Mouse (Mus musculus): ENCODE data around the gene Pcsk5.
"Not testable (repeated sequence)": the region's sequence is repeated elsewhere in the genome, so short reads cannot be mapped to it uniquely, and the experiment has no call there.

Pcsk5 gene

DNA sequence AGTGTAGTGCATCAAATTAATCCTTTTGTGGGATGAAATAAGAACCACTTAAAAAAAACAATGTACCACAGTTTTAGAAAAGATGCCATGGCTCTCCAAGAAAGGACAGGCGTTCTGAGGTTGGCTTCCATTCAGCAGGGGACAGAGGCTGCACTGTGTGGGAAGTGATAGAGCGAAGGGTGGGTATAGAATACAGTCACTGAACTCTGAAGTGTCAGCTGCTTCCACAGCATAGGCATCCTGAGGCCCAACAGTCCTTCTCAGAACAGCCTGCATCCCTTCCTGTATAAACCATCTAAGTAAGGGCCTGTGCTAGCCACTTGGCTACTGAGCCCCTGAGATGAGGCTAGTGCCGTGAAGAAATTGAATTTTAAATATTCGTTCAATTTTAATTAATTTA is 271.3 kb downstream of the Pcsk5 start:
- no peak for DNase-seq

DNA sequence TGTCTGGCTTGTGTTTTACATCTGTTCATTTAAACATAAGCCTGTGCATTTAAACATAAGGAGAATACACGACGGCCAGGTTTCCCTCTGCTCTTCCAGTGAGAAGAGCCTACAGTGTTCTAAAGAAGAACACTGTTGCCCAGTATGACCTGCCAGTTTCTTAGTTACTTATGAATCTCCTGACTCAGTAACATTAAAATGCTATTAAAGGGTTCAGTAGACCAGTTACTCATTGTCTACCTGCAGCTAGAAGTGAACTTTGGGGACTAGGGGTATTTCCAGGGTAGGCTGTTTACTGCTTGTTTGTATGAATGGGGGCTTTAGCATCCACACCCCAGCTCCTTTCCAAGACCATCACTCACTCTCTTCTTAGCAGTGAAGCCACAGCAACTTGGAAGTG is 278.7 kb downstream of the Pcsk5 start:
- DNase-seq = no peak

DNA sequence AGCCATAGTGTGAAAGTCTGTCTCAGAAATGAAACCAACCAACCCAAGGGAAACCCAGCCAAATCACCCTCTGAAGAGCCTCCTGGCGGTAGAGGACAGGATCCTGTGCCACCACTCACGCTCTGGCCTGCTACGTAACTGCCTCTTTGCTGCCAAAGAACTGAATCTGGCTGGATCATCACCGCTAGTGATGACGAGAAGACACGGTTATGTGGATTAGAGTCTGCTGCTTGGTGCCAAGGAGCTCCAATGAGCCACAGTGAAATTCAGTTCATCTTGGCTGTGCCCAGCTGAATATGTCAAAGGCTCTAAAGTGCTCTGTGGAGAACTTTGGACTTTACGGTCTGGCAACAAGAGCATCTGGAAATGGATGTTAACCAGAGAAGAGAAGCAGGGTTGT is 282.3 kb downstream of the Pcsk5 start:
- DNase-seq = no peak

DNA sequence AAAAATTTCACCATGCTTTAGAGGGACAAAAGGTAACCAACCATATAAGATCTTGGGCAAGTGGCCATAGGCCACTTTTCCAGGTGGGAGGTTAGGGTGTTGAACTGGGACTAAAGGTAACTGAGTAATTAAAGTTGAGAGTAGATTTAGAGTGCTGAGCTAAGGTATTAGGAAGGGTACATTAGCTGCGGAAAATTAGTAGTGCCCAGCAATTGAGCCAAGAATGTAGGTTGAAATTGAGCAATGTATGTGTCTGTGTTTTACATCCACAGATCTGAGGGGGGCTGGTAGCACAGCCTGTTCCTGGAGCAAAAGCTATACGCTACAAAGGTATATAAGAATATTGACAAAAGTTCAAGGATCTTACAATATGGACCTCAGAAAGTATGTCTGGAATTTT is 282.9 kb downstream of the Pcsk5 start:
- DNase-seq = no peak

DNA sequence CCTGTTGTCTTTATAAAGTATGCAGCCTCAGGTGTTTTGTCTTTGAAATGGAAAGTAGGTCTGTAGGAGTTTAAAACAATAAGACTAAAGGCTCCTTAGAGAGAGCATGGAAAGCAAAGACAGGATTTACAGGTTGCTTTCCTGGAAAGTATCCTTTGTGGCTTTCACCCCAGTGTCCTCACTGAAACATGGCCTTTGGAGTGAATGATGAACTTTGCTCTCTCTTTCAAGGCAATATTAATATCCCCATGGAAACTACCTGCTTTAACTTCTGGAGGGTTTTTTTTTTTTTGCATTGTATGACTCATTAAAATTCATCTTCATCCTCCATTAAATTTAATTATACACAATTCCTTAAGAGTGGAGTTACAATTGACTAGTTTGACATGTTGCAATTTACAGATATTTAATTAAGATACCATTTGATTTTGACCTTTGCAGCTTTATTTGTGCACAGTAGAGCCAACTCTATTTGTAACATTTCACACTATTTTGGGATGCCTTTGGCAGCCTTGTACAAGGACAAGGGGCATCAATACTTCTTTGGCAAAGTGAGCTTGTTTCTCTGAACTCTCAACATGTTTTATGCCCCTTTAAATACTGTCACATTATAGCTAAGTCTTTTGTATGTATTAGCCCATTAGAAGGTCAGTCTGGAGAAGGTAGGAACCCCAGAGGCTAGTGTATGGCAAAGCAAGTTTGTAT is 283.9 kb downstream of the Pcsk5 start:
- no peak for DNase-seq

DNA sequence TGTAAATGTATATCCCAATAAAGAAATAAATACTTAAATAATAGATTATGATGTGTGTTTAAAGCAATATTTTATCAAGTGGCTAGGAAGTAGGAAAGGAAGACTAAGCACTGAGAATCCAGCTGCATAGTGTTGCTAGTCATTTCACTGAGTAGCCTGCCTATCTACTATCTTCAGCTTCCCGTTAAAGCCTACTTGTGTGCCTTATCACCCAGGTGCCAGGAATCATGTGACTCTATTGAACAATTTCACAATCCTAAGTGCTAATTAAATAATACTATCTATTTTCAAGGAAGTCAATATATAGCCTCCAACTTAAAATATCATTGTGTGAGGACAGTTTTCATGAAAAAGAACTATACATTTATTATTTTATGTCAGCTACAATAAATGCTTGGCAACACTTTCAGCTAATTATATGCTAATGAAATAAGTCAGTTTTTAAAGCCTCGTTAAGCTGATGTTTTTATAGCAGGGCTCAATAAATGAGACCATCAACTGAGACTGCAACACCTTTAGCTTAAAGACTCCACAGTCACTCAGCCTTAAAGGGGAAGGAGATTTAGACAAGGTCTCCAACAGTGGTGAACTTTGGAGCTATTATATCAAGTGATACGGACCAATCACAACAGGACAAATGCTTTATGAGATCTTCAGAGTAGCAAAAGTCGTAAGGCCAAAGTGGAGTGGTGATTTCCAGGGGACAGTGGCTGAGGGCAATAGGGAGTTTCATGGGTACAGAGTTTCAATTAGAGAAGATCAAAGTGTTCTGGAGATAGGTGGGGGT is 308.5 kb downstream of the Pcsk5 start:
- DNase-seq = no peak

DNA sequence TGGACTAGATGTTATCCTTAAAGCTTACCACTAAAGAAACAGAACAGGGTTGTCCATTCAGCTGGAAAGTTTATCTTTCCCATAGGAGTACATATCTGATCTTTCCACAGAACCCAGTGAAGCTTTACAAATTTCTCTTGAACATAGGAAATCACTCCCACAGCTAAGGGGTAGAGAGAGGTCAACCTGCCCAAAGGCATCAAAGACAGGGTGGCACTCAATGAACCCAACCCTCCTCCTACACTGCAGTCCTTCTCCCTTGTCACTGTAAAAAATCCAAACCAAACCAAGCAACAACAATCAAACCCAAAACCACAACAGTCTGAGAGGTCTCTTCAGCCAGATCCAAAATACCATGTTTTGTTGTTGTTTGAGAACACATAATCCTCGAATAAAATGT is 311.9 kb downstream of the Pcsk5 start:
- no peak for DNase-seq

DNA sequence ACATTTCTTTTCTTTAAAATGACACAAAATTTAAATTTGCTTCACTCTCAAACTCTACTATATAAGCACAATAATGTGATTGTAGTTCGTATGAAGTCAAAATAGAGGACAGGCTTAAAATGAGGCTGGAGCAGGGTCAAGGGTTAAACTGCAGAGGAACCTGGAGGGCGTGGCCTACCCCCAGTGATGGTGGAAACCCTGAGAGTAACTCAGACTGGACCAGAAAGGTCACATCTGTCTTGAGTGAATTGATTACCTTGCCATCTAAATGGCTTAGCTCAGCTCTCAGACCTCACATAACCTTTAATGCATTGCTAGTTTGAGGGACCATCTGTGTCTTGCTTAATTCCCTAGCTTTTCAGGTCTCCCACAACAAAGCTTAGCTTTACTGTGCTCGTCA is 323.0 kb downstream of the Pcsk5 start:
- DNase-seq = no peak

DNA sequence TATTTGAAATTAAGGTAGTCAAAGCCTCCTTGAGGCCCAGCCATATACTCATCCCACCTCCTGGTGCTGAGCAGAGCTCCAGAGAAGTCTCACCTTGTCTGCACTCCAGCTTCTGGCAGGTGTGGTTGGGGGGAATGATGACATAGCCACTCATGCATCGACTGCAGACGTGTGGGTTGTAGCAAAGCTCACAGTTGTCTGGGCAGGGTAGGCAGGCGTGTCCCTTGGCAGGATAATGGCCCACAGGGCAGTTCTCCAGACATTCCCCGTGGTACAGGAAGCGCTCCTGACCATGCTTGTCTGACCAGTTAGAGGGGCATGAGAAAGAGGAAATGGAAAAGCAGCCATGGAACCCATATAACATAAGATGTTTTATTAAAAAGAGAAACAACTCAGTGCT is 326.1 kb downstream of the Pcsk5 start:
- DNase-seq = no peak

DNA sequence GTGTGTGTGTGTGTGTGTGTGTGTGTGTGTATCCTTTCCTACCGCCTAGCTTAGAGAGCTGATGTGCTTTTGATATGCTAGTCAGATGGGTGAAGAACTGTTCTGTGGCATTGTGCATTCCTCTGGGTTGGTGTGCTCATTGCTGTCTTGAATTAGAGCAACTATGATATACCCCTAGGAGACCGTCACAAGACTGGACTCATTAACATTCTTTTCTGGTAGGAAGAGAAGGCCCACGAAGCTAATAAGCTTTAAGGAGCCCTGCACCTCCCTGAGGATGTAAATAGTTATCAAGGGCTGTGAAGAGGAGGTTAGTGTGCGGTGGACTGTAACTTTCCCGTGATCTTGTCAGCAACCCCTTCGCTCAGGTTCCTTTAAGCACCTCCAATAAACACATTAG is 333.2 kb downstream of the Pcsk5 start:
- no peak for DNase-seq

DNA sequence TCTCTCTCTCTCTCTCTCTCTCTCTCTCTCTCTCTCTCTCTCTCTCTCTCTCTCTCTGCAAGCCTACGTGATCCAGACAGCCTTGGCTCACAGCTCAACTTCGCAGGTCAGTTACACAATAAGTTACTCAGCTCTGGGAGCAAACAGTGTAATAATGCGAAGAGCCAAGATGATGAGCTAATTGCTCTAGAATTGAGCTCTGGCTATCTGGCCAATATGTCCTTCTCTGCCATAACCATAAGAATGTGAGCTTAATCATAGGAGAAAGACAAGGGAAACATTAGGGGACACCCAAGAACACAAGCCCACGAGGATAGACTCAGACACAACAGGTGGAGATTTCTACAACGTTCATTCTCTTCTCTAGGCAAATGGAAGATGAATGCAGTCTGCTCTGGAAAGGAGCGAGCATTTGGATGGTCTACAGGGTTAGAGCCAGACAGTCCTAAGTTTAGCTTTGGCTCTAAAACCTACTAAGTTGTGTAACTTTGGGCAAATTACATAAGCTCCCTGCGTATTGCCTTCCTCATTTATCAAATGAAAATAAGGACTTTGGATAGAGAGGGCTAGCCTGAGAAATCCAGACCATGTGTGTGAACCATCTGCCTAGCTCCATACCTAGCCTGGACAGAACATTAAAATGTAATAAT is 338.7 kb downstream of the Pcsk5 start:
- no peak for DNase-seq

DNA sequence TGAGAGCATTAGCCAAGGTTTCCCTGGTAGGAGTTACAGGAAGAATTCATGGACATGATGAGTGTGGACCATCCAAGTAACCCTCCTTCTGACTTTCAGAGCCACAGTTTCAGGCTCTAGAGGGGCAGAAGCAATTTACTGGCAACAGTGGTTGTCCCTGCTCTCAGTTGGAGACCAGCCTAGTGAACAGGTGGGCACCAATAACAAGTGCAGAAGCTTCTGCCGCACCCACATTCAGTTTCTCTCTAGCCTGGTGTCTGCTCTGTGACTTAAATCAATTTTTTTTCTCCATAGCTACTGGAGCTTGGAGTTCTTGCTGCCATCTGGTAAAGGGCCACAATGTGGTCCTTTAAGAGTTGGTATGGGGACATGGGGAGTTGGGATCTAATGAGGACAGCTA is 341.3 kb downstream of the Pcsk5 start:
- no peak for DNase-seq

DNA sequence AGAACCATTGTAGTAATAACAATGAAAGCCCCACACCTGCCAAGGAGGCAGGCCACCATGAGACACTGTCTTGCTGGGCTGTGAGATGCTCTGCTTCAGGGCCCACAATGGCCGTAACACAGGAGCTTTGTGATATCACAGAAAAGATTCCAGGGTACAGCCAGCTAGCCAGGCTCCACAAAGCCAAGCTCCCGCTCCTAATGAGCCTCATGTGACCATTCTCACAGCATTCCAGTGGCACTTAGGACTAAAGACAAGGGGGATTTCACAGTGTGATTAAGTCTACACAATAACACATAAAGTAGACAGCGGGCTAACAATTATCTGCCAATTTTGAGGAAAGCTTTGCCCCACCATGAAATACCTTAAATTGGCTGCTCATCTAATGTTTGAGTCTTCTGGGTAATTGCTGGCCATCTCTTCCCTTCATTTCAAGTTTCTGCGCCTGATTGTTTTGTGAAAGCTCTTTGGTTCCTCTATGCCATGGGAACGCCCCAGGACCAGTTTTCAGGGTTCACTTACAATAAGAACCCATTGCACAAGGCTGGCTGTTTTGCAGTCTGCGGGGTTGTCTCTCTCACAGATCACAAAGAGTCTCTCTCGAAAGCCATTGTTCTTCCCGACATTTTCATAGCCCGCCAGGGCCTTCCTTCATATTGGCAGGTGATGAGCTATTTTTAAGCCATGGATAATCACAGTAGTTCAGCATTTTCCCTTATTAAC is 345.4 kb downstream of the Pcsk5 start:
- no peak for DNase-seq

DNA sequence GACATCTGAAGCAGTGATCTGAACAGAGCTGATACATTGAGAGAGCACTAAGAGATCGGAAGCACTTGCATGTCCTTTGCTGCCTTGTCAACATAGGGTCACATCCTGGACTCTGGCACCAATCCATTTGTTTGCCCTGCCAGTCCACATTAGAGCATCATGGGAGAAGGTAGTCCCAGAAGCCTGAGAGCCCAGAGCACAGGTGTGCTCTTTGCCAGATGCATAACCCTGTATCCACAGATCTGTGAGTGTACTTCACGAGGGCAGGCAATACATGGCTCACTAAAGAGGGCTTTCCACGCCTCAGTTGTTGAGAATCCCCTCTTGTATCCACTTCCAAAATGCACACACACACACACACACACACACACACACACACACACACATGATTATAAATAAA is 346.1 kb downstream of the Pcsk5 start:
- no peak for DNase-seq

DNA sequence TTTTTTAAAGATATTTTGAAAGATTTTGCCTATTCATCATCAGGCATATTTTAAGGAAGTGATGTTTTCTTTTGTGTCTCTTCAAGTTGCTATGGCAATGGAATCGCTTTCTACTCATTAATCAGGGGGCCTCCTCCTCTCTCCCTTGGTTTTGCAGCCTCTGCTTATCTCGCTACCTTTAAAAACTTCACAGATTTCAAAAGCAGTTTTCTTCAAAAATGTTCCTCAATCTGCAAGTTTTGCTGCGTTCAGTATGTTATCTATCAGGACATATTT is 347.6 kb downstream of the Pcsk5 start:
- no peak for DNase-seq

DNA sequence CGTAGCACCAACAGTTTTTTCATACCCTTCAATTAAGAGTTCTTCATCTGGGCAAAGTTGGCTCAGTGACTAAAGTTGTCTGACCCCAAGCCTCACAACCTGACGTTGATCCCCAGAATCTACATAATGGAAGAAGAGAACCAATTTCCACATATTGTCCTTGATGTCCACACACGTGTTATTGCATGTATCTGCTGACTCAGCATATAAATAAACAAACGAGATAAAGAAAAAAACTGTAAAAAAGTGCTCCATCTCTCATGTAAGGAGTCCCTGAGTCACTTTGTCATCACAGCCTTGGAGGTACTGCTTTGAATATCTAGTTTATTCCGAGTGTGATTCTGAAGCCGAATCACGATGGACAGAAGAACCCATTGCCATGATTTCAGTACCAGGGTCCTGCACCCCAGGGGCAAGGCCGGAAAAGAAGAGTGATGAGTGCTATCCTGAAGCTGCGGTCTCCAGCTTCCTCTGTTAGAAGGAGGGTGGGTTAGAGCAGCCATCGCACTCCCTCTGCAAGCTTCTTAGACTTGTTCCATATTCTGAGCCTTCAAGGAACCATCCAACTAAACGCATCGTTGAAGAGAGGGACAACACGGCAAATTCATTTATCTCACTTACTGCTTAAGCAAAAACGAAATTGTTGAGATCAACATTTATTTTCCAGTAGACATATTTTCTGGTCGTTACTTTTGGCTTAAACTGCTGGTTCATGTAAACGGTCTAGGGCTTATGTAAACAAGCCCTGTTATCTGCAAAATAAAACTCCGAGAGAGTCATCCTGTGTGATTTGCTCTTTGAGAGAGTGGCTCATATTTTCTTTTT is 348.2 kb downstream of the Pcsk5 start:
- DNase-seq = no peak

DNA sequence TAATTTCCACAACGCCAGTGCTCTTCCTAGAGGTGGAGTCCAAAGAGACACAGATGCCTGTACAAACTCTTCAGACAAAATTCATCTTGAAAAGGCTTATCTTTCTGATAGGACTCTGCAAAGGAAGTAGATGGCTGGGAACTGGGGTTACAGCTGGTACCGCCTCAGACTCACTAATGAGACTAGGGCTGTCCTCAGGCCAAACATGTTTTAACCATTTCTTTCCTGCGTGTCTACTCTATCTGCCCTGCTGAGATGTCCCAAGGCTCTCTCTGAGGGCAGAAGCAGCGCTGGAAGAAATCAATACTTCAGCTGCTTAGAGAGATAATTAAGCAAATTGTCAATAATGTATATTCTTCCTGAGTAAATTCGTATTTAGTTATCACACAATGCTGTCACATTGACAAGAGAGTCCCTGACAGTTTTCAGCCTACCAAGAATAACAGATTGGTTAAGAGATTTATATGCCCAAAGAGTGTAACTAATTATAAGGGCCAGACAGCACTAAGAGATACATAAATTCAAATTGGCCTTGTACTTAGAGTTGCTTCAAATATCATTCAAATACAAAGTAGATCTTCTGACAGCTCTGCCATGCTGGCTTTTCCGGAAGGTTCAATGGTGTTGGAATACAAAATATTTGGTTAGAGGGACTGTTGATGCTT is 355.2 kb downstream of the Pcsk5 start:
- DNase-seq = no peak

DNA sequence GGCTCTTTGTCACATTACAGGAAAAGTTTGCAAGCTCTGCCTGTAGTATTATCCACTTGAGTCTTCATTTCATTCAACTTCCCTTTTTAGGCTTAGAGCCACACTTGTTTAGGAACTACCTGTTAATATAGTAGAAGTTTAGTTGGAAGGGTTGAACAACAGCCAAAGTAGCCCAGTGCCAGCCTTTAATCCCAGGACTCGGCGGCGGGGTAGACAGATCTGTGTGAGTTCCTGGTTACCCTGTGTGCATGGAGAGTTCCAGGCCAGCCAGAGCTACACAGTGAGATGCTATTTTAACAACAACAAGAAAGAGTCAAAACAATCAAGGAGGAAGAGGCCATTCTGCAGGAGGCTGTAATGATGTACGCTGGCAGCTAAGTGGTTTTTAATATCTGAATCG is 358.0 kb downstream of the Pcsk5 start:
- no peak for DNase-seq

DNA sequence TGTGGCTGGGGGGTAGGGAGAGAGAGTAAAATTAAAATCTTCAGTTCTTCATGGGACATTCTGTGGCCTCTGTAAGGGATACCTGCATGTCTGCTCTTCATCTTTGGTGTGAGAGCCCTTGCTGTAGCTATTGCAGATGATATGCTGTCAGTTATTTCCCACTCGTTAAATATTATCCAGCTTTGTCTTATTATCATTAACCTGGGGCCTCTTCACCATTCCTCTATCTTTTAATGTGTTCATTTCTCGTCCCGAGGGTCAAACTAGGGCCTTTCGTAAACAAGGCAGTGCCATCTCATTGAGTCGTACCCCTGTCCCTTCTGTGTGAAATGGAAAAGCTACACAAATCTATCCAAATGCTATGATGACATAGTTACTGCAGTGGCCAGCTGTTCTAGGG is 361.4 kb downstream of the Pcsk5 start:
- no peak for DNase-seq

DNA sequence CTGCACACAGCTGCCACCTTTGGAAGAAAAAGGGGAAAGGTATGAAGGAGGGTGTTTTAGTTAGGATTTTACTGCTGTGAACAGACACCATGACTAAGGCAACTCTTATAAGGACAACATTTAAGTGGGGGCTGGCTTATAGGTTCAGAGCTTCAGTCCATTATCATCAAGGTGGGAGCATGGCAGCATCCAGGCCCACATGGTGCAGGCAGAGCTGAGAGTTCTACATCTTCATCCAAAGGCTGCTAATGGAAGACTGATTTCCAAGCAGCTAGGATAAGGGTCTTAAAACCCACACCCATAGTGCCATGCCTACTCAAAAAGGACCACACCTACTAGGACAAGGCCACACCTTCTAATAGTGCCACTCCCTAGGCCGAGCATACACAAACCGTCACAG is 364.3 kb downstream of the Pcsk5 start:
- not testable (repeated sequence) for DNase-seq

DNA sequence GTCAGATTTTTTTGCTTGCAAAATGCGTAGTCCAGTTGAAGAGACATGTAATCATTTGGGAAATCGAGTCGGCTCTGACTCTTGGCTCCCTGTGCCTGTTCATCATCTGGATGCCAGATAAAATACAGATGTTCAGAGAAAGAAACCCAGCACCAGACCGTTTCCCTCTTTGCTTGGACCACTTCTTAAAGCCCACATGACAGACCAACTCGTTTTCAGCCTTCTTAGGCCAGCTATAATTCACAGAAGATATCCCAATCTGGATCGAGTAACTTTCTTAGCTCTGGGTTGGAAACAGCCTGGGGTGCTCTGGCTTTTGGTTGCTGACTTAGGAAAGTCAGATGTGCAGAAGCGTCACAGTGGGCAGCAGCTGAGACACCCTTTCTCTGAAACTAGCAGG is 365.6 kb downstream of the Pcsk5 start:
- no peak for DNase-seq

DNA sequence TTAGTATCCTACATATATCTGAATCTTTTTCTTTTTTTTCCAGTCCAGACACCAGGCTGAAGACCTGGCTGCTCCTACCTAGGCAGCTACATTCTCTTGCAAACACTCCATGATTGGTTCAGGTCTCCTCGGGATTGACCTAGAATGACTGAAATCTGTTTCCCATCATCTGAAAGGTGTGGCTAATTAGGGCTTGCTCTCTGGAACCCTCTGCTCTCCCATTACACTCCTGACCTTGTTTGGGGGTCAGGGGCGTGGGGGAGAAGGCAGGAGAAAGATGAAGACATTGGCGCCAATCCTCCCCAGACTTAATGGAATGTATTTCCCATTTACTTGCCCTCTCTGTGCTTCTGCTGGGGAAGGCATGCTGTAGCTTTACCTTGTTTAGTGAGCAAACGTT is 366.2 kb downstream of the Pcsk5 start:
- no peak for DNase-seq
